Mouse (Mus musculus): ENCODE measurements around the gene Clec16a.

Gene Clec16a

DNA sequence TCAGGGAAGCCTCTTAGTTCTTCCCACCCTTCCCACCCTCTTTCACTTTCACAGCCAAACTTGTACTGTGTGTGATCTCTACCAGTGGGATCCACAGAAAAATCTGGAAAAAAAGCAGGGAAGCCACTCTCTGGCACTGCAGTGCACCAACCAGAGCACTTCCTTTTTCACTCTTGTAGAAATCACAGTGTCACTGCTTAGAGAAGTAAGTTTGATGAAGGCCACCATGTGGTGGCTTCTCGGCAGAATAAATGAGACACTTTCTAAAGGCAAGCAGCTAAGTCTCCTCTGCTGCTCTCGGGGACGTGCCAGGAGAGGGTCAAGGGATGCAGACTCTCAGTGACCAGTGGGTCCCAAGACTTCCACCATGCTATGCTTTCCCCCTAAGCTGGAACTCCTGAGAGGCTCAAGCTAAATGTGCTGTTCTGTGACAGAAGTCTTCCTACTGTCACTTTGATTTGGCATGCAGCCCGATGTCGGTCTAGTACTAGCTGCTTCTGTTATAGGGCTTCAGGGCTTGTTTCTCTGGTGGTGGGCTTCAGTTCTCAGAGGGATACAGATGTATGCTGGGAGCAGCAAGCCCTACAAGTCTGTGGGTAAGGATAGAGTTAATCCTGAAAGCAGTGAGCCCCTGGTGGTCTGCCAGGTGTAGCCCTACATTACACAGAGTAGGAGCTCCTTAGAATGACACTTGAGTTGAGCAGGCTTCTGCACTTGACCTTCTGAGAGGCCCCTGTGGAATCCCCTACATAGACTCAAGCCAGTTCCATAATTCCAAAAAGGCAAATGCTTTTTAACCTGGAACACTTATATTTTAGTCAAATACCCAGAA lies 178.9 kb downstream of the Clec16a start:
- no peak for DNase-seq

DNA sequence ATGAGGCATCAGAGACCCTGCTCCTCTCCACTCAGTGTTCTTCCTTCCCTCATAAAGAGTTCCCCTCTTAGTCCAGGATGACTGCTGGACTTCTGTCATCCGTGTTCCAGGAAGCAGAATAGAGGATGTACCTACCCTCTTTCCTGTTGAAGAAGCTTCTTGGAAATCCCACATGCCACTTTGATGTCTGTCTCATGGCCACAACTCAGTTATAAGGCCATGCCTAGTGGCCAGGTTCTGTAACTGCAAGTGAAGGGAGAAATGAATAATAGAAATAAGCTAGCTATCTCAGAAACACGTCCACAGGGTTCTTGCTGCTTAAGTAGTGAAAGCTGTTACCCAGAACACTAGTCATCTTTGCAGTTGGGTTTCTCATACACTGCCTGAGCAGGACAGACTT lies 180.0 kb downstream of the Clec16a start:
- no peak for DNase-seq

DNA sequence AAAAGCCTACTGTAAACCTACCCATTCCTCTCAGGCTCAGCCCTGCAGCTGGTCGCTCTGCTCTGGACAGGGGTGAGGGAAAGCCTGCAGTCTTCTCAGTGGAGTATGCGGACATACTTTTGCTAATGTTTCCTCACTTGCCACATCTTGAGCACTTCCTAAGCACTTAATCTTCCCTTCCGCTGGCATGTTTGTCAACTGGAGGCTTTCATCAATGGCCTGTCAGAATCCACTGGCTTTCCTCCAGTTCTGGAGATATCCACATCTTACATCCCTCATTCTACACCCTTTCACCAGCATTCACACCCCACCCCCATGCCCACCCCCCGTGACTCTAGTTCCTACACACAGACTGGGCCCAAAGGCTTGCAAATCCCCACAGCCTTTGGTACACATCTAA lies 182.5 kb downstream of the Clec16a start:
- DNase-seq = peak in 1 of 2 experiments; percentile 48

DNA sequence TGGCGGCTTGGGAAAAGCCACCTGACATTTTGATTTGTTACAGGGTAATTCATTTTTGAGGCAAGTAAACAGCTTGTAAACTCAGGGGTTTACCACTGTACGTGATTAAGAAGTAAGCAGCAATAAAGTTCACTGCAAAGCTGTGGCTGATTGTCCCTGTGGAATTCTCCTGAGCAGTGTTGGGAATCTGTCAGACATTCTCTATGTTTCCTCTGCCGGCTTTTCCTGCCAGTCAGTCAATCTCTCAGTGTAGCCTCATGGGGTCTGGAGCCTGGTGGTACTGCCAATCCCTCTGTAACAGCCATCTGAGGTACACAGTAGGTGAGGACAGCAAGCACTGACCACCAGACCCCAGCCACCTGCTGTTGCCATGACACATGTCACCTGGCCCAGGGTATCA lies 183.7 kb downstream of the Clec16a start:
- no peak for DNase-seq

DNA sequence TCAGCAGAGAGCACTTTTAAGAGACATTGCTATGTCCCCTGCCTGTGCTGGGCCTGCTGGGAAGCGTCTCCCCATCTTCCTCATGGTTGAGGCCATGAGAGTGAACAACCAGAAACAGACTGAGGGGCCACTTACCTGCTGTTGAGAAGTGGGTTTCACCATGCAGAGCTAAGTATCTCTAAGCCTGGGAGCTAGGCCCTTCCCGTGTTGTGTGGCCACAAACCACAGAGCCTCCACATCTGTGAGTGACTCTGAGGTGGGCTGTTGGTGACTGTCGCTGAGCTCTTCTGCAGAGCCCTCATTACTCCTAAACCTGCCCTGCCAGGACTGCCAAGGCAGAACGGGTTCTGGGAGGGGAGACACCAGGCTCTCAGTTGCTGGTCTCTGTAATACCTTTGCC lies 185.8 kb downstream of the Clec16a start:
- no peak for DNase-seq

DNA sequence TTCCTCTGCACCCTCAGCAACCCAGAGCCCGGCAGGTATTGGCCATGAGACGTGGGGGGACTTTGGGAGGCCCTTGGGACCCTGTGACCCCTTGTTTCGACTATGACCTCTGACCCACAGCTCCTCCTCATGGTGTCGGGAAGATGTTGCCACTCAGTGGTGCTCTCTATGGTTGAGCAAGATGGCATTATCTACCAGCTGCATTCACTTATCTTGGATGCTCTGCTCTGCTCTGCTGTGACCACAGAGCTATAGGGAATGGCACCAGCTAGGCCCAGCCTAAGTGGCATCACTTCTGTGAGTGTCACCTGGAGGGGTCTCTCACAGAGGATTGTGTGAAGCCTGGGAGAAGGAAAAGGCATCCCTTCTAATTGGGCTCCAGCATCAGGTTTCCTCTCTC lies 186.6 kb downstream of the Clec16a start:
- no peak for DNase-seq

DNA sequence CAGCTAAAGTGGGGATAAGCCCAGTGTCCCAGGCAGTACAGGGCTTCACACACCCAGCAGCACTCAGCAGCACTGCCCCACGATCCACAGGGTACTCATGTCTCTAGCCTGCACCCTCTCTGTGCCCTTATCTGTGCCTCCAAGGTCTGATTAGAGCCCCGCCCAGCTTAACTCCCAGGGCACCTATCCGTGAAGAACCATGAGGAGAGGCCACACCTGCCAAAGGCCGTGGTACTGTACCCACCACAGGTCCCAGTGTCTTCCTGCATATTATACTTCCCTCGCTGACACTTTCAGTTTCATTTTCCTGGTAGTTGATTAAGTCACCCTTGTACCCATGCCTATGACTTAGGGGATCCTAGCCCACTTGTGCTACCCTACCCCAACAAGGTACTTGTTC lies 187.3 kb downstream of the Clec16a start:
- DNase-seq = no peak

DNA sequence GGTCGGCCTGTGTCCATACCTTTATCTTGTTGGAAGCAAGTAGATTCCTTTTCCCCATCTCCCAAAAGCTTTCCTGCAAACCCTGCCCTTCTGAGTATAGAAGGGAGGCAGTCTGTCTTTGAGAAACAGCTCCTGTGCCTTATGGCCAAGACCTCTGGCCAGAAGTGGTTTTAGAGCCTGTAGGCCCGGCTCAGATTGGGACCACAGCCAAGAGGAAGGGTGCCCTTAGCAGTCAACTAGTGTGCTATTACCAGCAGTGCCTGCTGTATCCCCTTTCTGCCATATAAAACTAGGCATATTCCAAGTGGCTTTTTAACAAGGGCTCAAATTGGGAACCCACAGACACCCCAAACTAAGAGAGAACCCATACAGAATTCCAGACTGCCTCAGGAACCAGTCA lies 190.6 kb downstream of the Clec16a start:
- peak in 1 of 2 experiments; percentile 34 for DNase-seq

DNA sequence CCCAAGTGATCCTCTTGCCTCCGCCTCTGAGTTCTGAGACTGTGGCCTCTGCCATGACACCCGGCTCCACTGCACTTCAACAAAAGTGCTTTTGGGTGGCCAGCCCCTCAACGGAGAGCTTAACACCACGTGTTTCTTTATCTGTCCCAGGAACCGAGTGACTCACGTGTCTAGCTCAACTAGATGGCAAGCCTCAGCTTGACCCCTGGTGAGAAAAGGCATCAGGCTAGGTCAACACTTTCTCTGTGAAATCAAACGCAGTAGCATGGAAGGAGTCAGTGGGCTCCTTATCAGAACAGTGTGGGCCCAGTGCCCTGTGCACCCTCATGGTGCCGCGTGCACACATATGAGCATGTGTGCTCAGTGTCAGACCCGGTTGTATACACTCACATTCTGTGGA lies 191.2 kb downstream of the Clec16a start:
- DNase-seq = no peak

DNA sequence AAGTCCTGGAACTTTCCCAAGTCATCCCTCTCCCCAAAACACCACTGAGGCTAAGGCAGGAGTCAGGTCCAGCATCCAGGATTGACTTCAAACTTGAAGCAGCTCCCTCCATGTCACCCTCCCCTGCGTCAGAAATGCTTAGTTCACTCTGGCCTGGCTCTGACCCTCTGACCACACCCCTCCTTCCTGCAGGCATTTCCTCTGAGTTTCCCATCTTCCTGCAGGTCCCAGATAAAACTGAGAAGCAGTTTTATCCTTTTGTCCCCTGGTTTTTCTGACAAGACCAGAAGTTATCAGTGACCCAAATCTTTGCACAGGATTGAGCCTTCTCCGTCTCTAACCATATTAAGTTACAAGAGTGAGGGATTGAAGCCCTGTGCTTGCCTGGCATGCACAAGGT lies 192.4 kb downstream of the Clec16a start:
- peak; percentile 37 to 64 for DNase-seq

DNA sequence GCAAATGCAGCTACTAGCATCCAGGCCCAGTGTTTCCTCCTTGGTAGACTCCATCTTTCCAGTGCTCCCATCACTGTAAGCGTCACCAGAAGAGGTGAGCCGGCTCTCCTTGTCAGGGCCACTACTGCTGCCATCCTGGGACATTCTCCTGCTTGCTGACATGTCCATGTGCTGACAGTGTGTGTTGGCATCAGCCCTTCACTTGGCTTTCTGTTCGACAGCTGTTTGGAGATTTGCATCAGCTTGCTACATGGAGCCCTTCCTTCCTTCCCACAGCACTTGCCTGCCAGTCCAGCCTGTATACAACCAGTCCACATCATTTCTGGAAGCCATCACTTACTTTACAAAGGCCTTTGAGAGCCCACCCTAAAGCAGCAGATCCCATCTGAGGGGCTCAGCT lies 193.7 kb downstream of the Clec16a start:
- DNase-seq = no peak

DNA sequence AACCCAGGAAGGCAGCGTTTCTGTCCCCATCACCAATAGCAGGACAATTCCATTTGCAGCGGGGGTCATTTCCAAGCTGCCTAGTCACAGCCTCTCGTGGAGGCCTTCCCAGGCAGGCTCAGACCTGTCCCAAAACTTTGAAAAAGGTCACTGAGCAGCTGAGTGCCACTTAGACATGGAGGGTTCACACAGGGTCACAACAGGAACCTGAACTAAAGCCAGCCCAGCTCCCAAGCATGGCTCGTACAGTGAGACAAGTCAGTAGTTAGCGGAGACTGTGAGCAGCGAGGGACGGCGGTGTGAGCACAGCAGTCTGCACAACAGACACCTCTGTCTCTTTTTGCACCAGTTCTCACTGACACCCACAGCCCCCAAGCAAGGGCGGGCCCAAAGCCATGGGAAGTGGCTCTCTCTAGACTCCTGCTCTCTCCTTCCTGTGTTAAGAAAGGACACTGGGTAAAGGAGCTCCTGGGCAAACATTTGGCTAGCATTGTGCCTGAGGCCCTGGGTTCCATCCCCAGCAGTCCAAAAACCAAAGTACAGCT lies 194.8 kb downstream of the Clec16a start:
- peak; percentile 33 to 52 for DNase-seq

DNA sequence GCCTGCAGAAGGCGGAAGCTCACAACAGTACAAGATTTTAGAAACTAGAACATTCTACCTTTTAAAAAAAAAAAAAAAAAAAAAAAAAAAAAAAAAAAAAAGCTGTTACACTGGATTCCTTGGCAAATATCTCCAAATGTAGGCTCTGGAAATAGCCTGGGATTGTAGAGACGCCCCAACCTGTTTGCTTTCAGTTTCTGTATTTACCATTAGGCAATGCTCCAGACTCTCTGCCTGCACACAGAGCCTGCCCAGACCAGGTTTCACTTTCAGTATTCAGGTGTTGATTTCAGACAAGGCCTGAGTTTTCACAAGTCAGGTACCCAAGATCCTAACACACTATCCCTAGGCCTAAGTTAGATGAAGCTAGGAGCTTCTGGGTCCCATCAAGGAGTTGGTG lies 195.9 kb downstream of the Clec16a start:
- peak; percentile 59 to 74 for DNase-seq

DNA sequence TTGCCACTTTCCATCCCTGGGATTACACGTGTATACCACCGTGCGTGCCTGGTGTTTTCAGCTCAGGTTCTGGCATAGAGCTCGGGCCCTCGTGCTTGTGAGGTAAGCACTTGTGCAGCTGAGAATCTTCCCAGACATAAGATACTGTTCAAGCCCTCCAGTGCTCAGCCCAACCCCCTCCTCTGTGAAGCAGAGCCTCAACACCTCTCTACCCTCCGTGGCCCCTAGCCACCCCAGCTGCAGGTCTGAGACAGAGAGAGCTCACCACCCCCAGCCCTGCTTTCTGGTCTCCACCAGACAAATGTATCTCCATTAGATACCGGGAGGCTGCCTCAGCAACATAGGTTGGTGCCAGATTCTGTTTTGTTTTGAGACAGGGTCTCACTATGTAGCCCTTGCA lies 204.1 kb downstream of the Clec16a start:
- DNase-seq = no peak

DNA sequence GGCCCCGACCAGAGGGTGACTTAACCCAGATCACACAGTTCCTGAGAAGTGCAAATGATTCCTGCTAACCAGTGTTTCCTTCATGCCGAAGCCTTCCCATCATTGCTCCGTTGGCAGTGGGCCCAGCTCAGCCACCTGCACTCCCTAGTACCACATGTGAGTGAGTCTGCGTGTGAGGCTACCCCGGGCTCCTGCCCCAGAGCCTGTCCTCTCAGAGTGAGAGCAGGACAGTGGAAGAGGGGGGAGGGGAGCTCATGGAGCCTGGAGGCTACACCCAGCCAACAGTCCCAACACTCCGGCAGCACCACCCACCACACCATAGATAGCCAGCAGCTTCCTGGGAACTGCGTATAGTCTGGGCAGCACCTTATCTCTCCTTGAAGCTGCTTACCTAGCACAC lies 204.7 kb downstream of the Clec16a start:
- no peak for DNase-seq

DNA sequence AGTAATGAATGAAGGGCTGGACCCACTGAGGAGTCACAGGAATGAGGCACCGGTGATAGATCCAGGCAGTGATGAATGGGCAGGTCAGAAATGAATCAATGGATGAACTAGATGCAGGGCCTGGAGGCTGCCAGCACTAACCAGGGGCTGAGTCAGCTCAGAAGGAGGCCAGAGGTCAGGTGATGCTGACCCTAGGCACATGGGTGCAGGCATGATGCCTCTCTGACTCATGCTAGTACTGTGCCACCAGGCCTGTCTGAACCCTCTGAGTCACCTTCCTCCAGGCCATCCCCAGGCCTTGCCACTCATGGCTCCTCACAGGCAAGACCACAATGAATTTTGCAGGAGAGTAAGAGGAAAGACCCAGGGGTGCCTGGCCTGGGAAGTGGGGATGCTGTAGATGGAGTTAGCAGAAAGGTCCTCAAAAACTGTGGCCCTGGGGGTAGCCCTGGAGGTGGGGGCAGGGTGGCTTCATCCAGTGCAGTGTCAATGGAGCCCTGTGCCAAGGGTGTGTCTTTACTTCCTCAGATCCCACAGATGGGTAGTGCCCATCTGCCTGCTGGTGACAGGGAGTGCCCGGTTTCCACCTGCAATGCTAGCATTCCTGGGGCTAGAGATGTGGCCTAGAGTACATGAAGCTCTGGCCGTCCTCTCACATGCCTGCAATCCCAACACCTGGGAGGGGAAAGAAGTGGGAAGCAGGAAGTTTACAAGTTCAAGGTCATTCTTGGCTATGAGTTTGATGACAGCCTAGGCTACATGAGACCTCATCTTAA lies 209.6 kb downstream of the Clec16a start:
- DNase-seq = no peak

DNA sequence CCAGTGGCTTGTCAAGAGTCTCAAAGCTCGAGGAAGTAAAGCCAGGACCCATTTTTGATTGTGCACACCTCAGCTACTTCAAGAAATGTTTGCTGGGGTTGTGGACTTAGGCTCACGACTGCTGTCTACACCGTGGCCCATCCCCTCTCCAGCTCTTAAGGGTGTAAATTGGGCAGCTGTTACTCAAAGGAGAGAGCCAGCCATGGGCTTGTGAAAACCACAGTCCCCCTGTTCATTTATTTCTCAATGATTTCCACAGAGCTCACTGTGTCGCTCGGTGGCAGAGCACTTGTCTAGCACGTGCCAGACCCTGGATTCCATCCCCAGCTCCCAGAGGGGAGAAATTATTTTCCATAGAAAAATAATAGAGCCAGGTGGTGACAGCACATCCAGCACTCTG lies 211.0 kb downstream of the Clec16a start:
- DNase-seq = no peak

DNA sequence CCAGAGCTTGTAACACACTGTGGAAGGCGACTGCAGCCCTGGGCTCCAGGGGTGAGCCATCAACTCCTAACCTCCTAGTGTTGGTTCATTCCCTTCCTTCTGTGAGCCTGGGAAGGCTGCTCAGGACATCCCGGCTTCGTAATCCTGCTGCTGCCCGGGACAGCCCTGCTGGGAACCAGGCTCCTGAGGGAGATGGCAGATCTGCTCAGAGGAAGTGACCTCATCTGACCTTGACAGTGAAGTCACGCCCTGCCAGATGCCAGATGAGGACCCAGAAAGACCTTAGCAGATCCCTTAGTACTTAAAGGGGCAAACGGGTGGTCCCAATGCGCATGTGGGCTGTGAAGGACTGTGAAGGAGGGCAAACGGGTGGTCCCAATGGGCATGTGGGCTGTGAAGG lies 216.0 kb downstream of the Clec16a start:
- DNase-seq = no peak

DNA sequence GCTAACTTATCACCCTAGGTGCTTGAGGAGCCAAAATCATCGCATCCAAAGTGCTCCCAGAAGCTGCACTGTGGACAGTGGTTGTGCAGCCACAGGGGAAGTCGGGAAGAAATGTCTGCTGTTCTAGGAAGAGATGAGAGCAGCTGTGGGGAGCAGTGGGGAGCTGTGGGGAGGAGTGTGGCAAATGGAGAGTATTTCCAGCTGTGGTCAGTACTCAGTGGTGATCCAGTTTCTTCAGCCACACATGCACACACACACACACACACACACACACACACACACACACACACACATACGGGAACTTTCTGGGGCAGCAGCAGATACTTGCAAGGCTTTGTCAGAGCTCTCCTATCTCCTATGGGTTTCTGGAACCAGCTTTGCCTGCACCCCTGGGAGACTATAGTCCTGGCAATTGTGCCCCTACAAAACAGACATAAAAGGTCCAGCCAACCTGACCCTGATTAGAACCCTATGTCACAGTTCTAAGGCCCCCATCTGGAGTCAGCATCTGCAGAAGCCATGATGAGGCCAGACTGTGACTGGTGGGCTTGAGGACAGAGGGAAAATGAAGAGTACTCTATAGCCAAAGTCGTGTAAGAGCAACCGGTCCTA lies 217.5 kb downstream of the Clec16a start:
- DNase-seq = no peak

DNA sequence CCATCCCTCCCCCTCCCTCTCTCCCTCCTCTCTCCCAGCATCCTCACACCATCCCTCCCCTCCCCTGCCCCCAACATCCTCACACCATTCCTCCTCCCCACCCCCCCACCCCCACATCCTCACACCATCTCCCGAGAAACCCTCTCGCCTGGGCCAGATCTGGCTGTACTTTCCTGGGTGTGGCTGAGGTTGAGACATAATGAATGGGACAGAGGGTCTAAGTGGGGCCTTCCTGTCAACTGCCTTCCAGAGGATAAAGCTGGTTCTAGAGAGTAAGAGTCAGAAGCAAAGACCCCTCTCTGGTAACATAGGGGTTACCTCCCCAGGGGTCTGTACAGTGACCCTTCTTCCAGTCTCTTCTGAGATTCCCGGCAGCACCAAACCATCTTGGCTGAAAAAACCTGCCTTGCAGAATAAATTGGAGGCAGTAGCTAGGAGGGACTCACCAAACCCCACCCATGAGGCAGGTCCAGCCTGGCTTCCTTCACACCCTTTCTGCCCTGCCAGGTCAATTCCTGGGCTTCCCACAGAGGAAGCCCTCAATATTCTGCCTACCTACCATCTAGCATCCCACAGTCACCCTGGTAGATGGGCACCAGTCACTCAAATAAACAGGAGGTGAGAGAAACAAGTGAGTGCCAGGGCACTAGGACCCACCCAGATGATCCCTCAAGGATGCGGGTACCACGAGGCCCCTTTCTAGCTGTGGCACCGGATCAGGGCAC lies 218.6 kb downstream of the Clec16a start:
- DNase-seq = no peak

DNA sequence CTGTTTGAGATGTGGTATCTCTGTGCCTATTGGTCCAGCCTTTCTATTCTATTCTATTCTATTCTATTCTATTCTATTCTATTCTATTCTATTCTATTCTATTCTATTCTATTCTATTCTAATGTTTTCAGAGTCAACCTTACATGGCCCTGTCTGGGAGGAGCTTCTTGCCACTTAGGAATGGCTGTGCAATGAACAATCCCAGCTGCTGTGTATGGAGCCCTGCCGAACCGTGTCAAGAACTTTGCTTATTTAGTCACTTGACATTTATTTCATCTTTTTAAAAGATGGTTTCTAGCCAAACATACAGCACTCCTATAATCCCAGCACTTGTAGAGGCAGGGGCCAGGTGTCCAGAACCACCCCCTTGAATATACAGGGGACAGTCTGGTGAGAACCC lies 219.2 kb downstream of the Clec16a start:
- DNase-seq = peak in 1 of 2 experiments; percentile 42

DNA sequence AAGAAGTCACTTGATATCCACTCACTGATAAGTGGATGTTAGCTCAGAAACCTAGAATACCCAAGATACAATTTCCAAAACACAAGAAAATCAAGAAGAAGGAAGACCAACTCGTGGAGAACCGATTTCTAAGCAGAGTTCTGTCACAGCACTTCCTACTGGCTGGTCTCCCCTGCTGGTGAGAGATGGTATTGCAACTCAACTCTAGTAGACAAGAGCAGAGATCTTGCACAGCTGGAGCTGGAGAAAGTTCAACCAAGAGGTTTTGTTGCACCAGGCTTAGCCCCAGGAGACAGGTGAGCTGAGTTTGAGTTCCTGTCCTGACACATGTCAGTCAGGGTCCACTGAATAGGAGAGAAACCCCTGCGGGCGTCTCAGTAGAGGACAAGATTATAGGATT lies 222.0 kb downstream of the Clec16a start:
- DNase-seq = peak; percentile 55 to 74

DNA sequence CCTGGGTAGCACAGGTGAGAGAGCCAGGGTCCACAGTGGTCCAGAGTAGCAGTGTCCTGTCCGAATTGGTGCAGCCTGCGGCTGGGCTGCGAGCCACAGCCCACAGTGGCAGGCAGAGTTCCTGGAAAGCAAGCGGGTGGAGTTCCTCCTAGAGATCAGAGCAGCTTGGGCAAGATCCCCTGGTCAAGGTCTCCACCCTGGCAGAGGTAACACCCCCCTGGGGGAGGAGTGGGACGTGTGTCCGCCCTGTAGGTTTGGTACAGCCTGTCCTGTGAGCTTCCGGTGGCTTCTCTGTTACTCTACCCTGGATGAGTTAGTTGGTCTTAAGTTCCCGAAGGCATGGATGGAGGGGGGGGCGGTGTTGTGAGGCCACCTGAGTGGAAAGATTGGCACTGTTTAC lies 223.7 kb downstream of the Clec16a start:
- peak; percentile 57 to 58 for DNase-seq
